Mouse (Mus musculus): ENCODE measurements at regions not wholly inside any gene's neighbourhood (a gene's known extent, or its start where the extent isn't known, plus 50 kb on each side); places are given as distances from the start of the nearest gene placed in this dataset.

GRCm38 (mm10) chr8:91901525-91902281 lies 99.8 kb upstream of the Irx3 start:
- H3K9ac ChIP-seq (ENCODE audit: low read depth, low read length) = no peak overlapping the region
- H3K27ac ChIP-seq = no peak overlapping the region; the same call in 1 of the 2 replicates
- H3K36me3 ChIP-seq (ENCODE audit: control insufficient read depth, insufficient read depth, low read length) = no peaks in the 10 kb centered on the region
- 57% methylated on average over 10 of the region's 10 CpGs for WGBS
- DNase-seq = peak; percentile 52 to 79
- TF ChIP-seq CTCF (IDR thresholded peaks at IDR 0.05) (peak; percentile 14; the same call in 1 of the 2 replicates), POLR2A (IDR thresholded peaks at IDR 0.05; ENCODE audit: insufficient read depth, low read depth, low read length) (no peak), EP300 (IDR thresholded peaks at IDR 0.05; ENCODE audit: insufficient read depth, low read depth, low read length) (peak; percentile 45; the same call in 1 of the 2 replicates)
- peaks cover 5% of the 10 kb centered on the region; the same call in 1 of the 2 replicates for H3K4me1 ChIP-seq (ENCODE audit: control insufficient read depth, insufficient read depth, low read length)
- intact Hi-C loops (cut with DNase I) = loop anchor here (2.0 kb wide), 1 partner anchor 49 kb away; no protein-coding TSS in a partner anchor
- no peak overlapping the region for H3K4me3 ChIP-seq
- H3K79me2 ChIP-seq (replicated peaks; ENCODE audit: control insufficient read depth, insufficient read depth, low read length) = no peaks in the 10 kb centered on the region
- no peaks in the 10 kb centered on the region for H3K27me3 ChIP-seq (ENCODE audit: control insufficient read depth, insufficient read depth, low read length)

- H3K27ac ChIP-seq = no peak overlapping the region
- H3K27me3 ChIP-seq (ENCODE audit: control insufficient read depth, insufficient read depth, low read length) = no peaks in the 10 kb centered on the region
- no peak overlapping the region for H3K4me3 ChIP-seq
- intact Hi-C loops (cut with DNase I) = loop anchor here (2.0 kb wide), 1 partner anchor 47 kb away; no protein-coding TSS in a partner anchor
- DNase-seq = no peak
- 0 out of 2 replicates have a peak, but pooled peaks cover 4% of the 10 kb centered on the region for H3K4me1 ChIP-seq (ENCODE audit: control insufficient read depth, insufficient read depth, low read length)
- H3K9ac ChIP-seq (ENCODE audit: low read depth, low read length) = no peak overlapping the region
- 38% methylated on average over 7 of the region's 7 CpGs for WGBS
- TF ChIP-seq POLR2A (IDR thresholded peaks at IDR 0.05; ENCODE audit: insufficient read depth, low read depth, low read length) = no peak
- H3K36me3 ChIP-seq (ENCODE audit: control insufficient read depth, insufficient read depth, low read length) = no peaks in the 10 kb centered on the region
- H3K79me2 ChIP-seq (replicated peaks; ENCODE audit: control insufficient read depth, insufficient read depth, low read length) = no peaks in the 10 kb centered on the region
These were observed 97.9 kb upstream of the Irx3 start for GRCm38 (mm10) chr8:91899747-91900146.

GRCm38 (mm10) chr8:91897381-91897780 lies 95.5 kb upstream of the Irx3 start:
- H3K27ac ChIP-seq = no peak overlapping the region
- intact Hi-C loops (cut with DNase I) = no loop called here
- no peak for TF ChIP-seq CTCF (IDR thresholded peaks at IDR 0.05)
- TF ChIP-seq POLR2A (IDR thresholded peaks at IDR 0.05; ENCODE audit: insufficient read depth, low read depth, low read length) = no peak
- no peak for TF ChIP-seq EP300 (IDR thresholded peaks at IDR 0.05; ENCODE audit: insufficient read depth, low read depth, low read length)
- H3K4me3 ChIP-seq = no peak overlapping the region
- whole genome bisulfite sequencing = 40% methylated on average over 7 of the region's 7 CpGs
- H3K4me1 ChIP-seq (ENCODE audit: control insufficient read depth, insufficient read depth, low read length) = 0 out of 2 replicates have a peak, but pooled peaks cover 4% of the 10 kb centered on the region
- H3K36me3 ChIP-seq (ENCODE audit: control insufficient read depth, insufficient read depth, low read length) = no peaks in the 10 kb centered on the region
- no peak for DNase-seq
- H3K79me2 ChIP-seq (replicated peaks; ENCODE audit: control insufficient read depth, insufficient read depth, low read length) = no peaks in the 10 kb centered on the region
- no peak overlapping the region for H3K9ac ChIP-seq (ENCODE audit: low read depth, low read length)
- no peaks in the 10 kb centered on the region for H3K27me3 ChIP-seq (ENCODE audit: control insufficient read depth, insufficient read depth, low read length)

- no peaks in the 10 kb centered on the region for H3K4me1 ChIP-seq (ENCODE audit: control insufficient read depth, insufficient read depth, low read length)
- no peak overlapping the region for H3K9ac ChIP-seq (ENCODE audit: low read depth, low read length)
- H3K79me2 ChIP-seq (replicated peaks; ENCODE audit: control insufficient read depth, insufficient read depth, low read length) = no peaks in the 10 kb centered on the region
- 87% methylated on average over 6 of the region's 6 CpGs for WGBS
- intact Hi-C loops (cut with DNase I) = no loop called here
- no peak overlapping the region for H3K27ac ChIP-seq
- no peak for DNase-seq
- no peak overlapping the region for H3K4me3 ChIP-seq
- H3K27me3 ChIP-seq (ENCODE audit: control insufficient read depth, insufficient read depth, low read length) = no peaks in the 10 kb centered on the region
- no peak for TF ChIP-seq POLR2A (IDR thresholded peaks at IDR 0.05; ENCODE audit: insufficient read depth, low read depth, low read length)
- TF ChIP-seq CTCF (IDR thresholded peaks at IDR 0.05) = no peak
- no peak for TF ChIP-seq EP300 (IDR thresholded peaks at IDR 0.05; ENCODE audit: insufficient read depth, low read depth, low read length)
- no peaks in the 10 kb centered on the region for H3K36me3 ChIP-seq (ENCODE audit: control insufficient read depth, insufficient read depth, low read length)
These were observed 94.1 kb upstream of the Irx3 start for GRCm38 (mm10) chr8:91895987-91896386.

GRCm38 (mm10) chr8:91884862-91885261 lies 83.0 kb upstream of the Irx3 start:
- no peak overlapping the region for H3K9ac ChIP-seq (ENCODE audit: low read depth, low read length)
- H3K4me1 ChIP-seq (ENCODE audit: control insufficient read depth, insufficient read depth, low read length) = no peaks in the 10 kb centered on the region
- intact Hi-C loops (cut with DNase I) = no loop called here
- no peak overlapping the region for H3K4me3 ChIP-seq
- no peaks in the 10 kb centered on the region for H3K27me3 ChIP-seq (ENCODE audit: control insufficient read depth, insufficient read depth, low read length)
- 89% methylated on average over 2 of the region's 2 CpGs for WGBS
- H3K27ac ChIP-seq = no peak overlapping the region
- no peaks in the 10 kb centered on the region for H3K36me3 ChIP-seq (ENCODE audit: control insufficient read depth, insufficient read depth, low read length)
- DNase-seq = no peak
- no peaks in the 10 kb centered on the region for H3K79me2 ChIP-seq (replicated peaks; ENCODE audit: control insufficient read depth, insufficient read depth, low read length)
- TF ChIP-seq EP300 (IDR thresholded peaks at IDR 0.05; ENCODE audit: insufficient read depth, low read depth, low read length) (no peak), CTCF (IDR thresholded peaks at IDR 0.05) (no peak), POLR2A (IDR thresholded peaks at IDR 0.05; ENCODE audit: insufficient read depth, low read depth, low read length) (no peak)

- intact Hi-C loops (cut with DNase I) = no loop called here
- no peak overlapping the region for H3K9ac ChIP-seq (ENCODE audit: low read depth, low read length)
- H3K4me1 ChIP-seq (ENCODE audit: control insufficient read depth, insufficient read depth, low read length) = no peaks in the 10 kb centered on the region
- no peak overlapping the region for H3K4me3 ChIP-seq
- no peak for DNase-seq
- no peak overlapping the region for H3K27ac ChIP-seq
- no peaks in the 10 kb centered on the region for H3K36me3 ChIP-seq (ENCODE audit: control insufficient read depth, insufficient read depth, low read length)
- no peaks in the 10 kb centered on the region for H3K79me2 ChIP-seq (replicated peaks; ENCODE audit: control insufficient read depth, insufficient read depth, low read length)
- TF ChIP-seq POLR2A (IDR thresholded peaks at IDR 0.05; ENCODE audit: insufficient read depth, low read depth, low read length) = no peak
- no peak for TF ChIP-seq CTCF (IDR thresholded peaks at IDR 0.05)
- TF ChIP-seq EP300 (IDR thresholded peaks at IDR 0.05; ENCODE audit: insufficient read depth, low read depth, low read length) = no peak
- WGBS = 74% methylated on average over 3 of the region's 3 CpGs
- H3K27me3 ChIP-seq (ENCODE audit: control insufficient read depth, insufficient read depth, low read length) = no peaks in the 10 kb centered on the region
These were observed 82.5 kb upstream of the Irx3 start for GRCm38 (mm10) chr8:91884325-91884724.
